Mouse (Mus musculus) hindbrain, embryonic 13.5 days (tissue): ENCODE measurements around the gene Marc2. TPM values are rescaled to one million over a fixed set of nuclear protein-coding genes. Genes with fewer than 3 reads are reported as not detected.
A peak's percentile ranks its signal among the peaks of the same experiment; 100 is the strongest.

Source experiments
- ATAC-seq: fragments of 200-750 bp; cut with Nextera tagmentation; 2 replicates; pipeline ENCODE4 v1.8.0; 2017; ENCODE audit warnings: moderate TSS enrichment; ENCODE audit not compliant: low FRiP score
- H3K27ac ChIP-seq: fragments of 300-500 bp; sonication (generic); 2 replicates; pipeline ENCODE4 v1.5.1; 2015; ENCODE audit warnings: inconsistent platforms, mild to moderate bottlenecking, moderate library complexity
- H3K27me3 ChIP-seq: fragments of 300-500 bp; sonication (generic); 2 replicates; pipeline ENCODE4 v1.6.1; 2015; ENCODE audit warnings: mild to moderate bottlenecking, inconsistent platforms
- H3K36me3 ChIP-seq: fragments of 300-500 bp; sonication (generic); 2 replicates; pipeline ENCODE4 v1.6.1; 2015; ENCODE audit warnings: mild to moderate bottlenecking, inconsistent platforms
- H3K4me1 ChIP-seq: fragments of 300-500 bp; sonication (generic); replicated peaks from 2 replicates; pipeline ENCODE4 v1.6.1; 2015; ENCODE audit warnings: inconsistent platforms
- H3K4me2 ChIP-seq: fragments of 300-500 bp; sonication (generic); 2 replicates; pipeline ENCODE4 v1.6.1; 2015; ENCODE audit warnings: inconsistent platforms, mild to moderate bottlenecking, moderate library complexity
- H3K4me3 ChIP-seq: fragments of 300-500 bp; sonication (generic); 2 replicates; pipeline ENCODE4 v1.5.1; 2015; ENCODE audit warnings: mild to moderate bottlenecking, inconsistent platforms
- H3K9ac ChIP-seq: fragments of 300-500 bp; sonication (generic); 2 replicates; pipeline ENCODE4 v1.6.1; 2015; ENCODE audit warnings: mild to moderate bottlenecking, inconsistent platforms
- H3K9me3 ChIP-seq: fragments of 300-500 bp; sonication (generic); 2 replicates; pipeline ENCODE4 v1.6.1; 2016; ENCODE audit warnings: inconsistent platforms
- WGBS: fragments of 180-500 bp; shearing (Covaris S2); methylation state at CpG from one replicate; pipeline ENCODE4 v1.1.7; 2015; 5-methylcytosine and 5-hydroxymethylcytosine counted together
- microRNA counts: library from miRNA; unstranded; fragments of <30 nt; microRNA quantifications from one replicate; lab custom pipeline; 2016
- microRNA-seq: library from miRNA; unstranded; fragments of <30 nt; microRNA quantifications from one replicate; pipeline ENCODE4, GENCODE M21; 2016
- polyA plus RNA-seq: library from polyadenylated mRNA; unstranded; fragments of >200 nt; fragmentation: Nextera tagmentation; extraction: Ambion mirVana; gene quantifications from 2 replicates; pipeline ENCODE4 v1.2.1, GENCODE M21; 2015

Marc2 gene
- polyA plus RNA-seq, 1 experiment from 2014 or later, result 119 TPM

DNA sequence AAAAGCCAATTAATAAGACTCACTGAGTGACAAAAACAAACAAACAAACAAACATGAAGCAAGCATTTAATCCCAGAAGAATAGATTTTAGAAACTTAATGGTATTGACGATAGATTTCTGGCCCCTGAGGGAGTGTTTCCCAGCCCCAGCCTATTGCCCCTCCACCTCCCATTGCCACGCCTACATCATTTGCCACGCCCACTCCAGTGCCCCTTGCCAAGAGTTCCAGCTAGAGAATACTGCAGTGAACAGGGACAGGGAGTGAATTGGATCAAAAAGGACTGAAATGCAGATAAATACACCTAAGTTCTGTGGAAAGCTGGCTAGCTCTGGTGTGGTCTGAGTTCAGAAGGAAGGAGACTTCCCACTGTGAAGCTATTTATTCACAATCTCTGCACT is 82.4 kb downstream of the Marc2 start:
- Histone ChIP-seq H3K27me3 (no peaks in the 10 kb centered on the region), H3K4me2 (no peak overlapping the region), H3K9ac (no peak overlapping the region), H3K4me3 (no peak overlapping the region), H3K27ac (no peak overlapping the region), H3K4me1 (no peaks in the 10 kb centered on the region), H3K9me3 (no peaks in the 10 kb centered on the region), H3K36me3 (no peaks in the 10 kb centered on the region)
- WGBS, result 50% methylated on average over 3 of the region's 3 CpGs
- no peak for ATAC-seq

MicroRNAs encoded within 50 kb of the gene (microRNA counts, 519-probe panel; counts per million panel counts)
- microRNA mmu-miR-1981 (lab: Ali Mortazavi, UCI), result 4,043 counts per million, percentile 63 among the panel's probes with 10 or more counts

Small RNA genes lying within 50 kb of the gene (microRNA-seq; reads per million reads assigned to microRNA genes)
- 52.1 reads per million, percentile 41 among the genes with 10 or more reads in this experiment for gene Mir1981

Other genes with a start within 250 kb of the Marc2 start
- gene Hlx, start 113.8 kb downstream of the Marc2 start, polyA plus RNA-seq, result 1.2 and 2.9 TPM in 2 replicates
- gene Marc1, start 35.1 kb downstream of the Marc2 start, polyA plus RNA-seq, result 0.09 and 0.17 TPM in 2 replicates
- 1.1 and 1.2 TPM in 2 replicates for gene C130074G19Rik, start 36.8 kb upstream of the Marc2 start, polyA plus RNA-seq
- 12.7 and 13.3 TPM in 2 replicates for gene Mark1, start 153.1 kb upstream of the Marc2 start, polyA plus RNA-seq